Mouse (Mus musculus): ENCODE measurements around the gene Wdr59.

The Wdr59 gene

GRCm38 (mm10) chr8:111492508-111492907, 29.4 kb downstream of the Wdr59 start:
- DNase-seq (ENCODE audit: low read depth) = no peak

- no peak for DNase-seq (ENCODE audit: low read depth)
Observed at GRCm38 (mm10) chr8:111491191-111491590, 30.7 kb downstream of the Wdr59 start.

DNA sequence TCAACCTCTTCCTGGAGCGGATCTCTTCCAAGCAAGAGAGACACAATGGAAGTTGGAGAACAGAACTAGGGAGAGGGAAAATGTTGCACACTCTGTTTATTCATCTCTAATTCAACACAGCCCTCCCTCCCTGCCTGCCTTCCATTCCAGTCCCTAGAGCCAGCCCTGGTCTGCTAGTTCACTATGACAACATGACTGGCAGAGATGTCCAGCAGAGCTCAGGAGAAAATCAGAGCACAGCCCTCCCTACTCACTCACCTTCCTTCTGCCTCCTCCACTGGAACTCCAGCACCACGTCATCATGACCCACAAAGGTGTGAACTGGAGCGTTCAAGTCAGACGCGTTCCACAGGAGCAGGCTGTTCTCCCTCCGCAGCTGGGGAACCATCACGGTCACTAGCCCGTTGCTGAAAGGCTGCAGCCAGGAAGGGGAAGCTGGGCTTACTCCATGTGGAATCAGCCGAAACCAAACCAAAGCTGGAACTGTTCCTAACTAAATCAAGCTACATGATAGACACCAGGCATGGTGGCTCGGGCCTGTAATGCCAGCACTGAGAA, 31.8 kb downstream of the Wdr59 start:
- DNase-seq (ENCODE audit: low read depth) = no peak

DNA sequence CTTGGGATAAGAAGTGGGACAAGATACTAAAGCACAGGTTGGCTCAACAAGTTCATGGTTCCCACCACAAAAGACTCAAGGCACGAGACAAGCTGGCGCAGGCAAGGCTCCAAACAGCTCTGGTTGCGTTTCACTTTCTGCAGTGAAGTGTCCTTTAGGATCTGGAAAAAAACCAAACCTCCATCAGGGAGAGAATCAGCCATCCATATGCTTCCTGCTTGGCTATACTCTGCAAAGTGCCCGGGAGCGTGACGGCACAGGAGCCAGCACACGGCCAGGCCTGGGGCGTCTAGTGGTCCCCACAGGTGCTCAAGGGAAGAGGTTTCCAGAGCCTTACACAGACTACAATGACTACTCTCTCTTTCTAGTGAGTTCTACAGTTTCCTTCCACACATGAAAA, 41.2 kb downstream of the Wdr59 start:
- no peak for DNase-seq (ENCODE audit: low read depth)

DNA sequence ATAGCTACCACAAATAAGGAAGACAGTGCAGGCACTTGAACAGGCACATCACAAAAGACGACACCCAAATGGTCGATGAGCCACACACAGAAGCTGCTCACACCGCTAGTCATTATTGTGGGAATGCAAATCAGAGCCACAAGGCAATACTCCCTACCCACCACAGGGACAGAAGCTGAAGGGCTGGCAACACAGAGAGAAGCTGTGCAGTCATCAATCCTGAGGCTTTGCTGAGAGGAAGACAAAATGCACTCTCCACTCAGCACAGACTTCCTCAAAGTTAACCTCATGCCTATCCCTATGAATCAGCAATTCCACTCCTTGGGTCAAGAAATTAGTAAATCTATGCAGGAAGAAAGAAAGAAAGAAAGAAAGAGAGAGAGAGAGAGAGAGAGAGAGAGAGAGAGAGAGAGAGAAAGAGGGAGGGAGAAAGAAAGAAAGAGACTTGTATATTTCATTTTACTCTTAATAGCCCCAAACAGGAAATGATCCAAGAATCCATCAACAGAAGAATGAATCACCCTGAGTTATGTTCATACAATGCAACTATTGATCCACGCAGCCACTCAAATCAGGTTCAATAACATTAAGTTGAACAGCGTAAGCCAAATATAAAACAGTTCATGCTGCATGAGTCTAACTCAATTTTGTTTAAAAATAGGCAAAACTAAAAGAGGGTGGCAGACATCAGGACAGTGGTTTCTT, 44.0 kb downstream of the Wdr59 start:
- DNase-seq (ENCODE audit: low read depth) = no peak

DNA sequence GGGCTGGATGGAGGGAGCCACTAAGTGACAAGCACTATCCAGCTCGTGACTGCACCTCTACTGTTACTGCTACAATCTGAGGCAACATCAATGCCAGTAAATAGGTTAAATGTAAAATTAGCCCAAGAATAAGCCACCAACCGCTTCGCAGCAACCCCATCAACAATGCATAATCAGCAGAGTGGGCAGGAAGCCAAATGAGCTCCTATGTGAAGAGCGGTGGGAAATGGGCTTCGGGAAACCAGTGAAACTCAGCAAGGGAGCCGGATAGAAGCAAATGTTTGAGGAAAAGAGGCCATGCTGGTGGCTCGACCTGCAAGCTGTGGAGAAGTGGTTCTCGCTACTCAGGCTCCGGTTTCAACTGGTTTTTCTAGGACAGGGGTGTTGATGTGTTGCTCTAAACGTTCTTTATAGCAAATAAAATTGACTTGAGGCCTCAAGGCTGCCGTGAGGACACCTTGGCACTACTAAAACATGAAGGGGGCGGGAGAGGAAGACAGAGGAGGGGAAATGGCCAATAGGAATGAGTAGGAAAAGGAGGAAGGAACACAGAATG, 50.3 kb downstream of the Wdr59 start:
- DNase-seq (ENCODE audit: low read depth) = no peak

DNA sequence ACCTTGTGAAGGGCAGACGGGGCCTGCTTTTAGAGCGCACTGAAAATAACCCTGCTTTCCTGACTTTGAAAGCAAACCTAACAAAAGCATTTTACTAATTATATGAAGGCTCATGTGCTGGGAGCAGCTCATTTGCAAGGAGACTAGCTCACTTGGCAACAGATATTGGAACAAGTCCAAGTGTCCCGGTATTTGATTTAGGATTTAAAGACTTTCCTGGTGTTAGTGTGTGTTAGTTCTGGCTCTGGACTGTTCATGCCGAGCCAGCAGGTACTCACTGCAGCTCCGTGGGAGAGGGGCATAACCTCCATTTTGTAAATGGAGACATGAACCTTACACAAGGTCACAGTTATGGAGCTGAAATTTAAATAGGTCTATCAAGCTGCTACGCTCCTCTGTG, 52.9 kb downstream of the Wdr59 start:
- DNase-seq (ENCODE audit: low read depth) = no peak

DNA sequence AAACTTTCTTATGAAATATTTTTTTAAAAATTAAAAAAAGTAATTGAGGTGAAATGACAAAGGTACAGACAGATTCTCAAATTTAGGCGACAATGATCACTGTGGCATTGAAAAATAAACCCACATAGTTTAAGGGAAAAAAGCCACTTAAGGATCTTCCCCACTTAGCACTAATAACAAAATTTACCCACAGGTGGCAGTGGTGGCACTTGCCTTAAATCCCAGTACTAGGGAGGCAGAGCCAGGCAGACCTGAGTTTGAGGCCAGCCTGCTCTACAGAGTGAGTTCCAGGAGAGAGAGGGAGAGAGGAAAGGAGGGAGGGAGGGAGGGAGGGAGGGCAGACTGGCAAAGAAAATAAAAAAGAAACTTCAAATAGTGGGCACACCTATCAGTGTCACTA, 56.6 kb downstream of the Wdr59 start:
- DNase-seq (ENCODE audit: low read depth) = no peak

DNA sequence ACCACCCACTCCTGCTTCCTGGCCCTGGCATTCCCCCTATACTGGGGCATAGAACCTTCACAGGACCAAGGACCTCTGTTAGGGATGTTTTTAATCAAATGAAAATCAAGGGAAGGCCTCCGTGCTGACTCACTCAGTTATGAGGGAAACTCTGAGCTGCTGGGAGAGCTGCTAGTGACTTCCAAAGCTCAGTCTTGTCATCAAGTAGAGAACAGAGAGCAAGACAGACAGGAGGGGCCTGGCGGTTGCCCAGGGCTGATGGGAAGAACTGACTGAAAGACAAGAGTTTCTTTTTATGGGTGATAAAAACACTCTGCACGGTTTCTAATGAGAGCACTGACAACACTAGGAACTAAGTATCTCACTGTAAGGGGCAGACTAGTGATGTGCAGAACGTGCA, 57.4 kb downstream of the Wdr59 start:
- no peak for DNase-seq (ENCODE audit: low read depth)

DNA sequence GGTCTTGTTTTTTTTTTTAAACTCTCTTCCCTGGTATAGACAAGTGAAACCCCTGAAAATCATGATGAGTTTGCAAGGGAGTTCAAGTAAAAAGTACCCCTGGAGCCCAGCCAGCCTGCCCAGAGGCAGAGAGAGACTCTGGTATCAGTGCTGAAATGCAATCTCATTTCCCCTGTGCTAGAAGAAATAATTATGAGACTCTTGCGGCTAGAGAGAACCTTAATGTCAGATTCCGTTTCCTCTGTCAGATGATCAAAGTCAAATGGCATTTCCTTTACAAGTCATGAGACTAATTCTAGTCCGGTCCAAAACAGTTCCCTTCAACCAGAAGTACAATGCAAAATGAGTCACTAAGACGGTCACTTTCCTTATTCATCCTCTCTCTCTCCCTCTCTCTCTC, 72.2 kb downstream of the Wdr59 start:
- DNase-seq (ENCODE audit: low read depth) = no peak

- no peak for DNase-seq (ENCODE audit: low read depth)
Observed at GRCm38 (mm10) chr8:111445960-111446660, 75.8 kb downstream of the Wdr59 start.

DNA sequence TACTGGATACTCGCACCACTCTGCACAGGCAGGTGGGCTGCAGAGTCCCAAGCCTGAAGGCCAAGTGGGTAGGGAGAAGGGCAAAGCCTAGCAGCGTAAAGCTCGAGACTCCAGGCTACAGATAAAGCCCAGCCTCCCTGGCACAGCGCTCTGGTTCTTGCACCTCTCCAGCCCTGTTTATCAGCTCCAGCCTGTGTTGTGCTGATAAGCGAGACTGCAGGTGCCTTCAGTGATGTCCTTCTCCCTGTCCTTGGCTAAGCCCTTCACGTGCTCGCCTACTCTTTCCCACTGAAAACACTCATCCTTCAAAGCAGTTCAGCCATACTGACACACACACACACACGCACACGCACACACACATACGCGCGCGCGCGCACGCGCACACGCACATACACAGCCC, 76.3 kb downstream of the Wdr59 start:
- DNase-seq (ENCODE audit: low read depth) = no peak

DNA sequence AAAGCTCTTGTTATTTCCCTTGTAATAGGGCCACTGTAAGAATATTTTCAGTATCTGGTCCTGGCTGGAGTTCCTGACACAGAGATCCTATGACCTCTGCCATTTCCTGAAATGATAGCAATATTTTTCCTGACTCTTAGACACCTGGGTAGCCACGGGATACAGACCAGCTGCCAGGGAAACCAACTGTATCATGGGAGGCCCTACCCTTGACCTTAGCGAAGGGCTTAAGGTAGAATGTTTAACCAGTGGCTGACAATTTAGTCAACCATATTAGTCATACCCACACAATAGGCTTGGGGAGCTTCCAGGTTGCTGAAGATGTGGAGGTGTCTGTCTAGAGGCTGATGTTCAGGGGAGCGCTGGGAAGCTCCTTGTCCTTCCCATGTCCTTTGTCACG, 77.6 kb downstream of the Wdr59 start:
- no peak for DNase-seq (ENCODE audit: low read depth)

DNA sequence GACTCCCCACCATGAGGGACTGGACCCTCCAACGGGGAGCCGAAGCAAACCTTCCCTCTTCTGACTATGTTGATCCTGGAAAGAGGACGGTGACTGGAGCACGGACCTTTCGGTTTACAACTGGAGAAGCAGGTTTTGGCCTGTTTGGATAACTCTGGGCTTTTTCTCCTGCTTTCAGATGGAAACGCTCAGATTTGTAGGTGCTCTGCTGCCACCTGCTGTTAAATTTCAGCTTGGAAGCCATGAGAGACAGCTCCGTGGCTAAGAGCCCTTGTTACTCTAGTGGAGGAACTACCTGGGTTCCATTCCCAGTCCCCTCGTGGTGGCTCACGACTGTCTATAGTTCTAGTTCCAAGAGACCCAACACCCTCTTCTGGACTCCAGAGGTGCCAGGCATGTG, 82.7 kb downstream of the Wdr59 start:
- peak; percentile 53 for DNase-seq (ENCODE audit: low read depth)

- no peak for DNase-seq (ENCODE audit: low read depth)
Observed at GRCm38 (mm10) chr8:111435071-111435828, 86.6 kb downstream of the Wdr59 start.

DNA sequence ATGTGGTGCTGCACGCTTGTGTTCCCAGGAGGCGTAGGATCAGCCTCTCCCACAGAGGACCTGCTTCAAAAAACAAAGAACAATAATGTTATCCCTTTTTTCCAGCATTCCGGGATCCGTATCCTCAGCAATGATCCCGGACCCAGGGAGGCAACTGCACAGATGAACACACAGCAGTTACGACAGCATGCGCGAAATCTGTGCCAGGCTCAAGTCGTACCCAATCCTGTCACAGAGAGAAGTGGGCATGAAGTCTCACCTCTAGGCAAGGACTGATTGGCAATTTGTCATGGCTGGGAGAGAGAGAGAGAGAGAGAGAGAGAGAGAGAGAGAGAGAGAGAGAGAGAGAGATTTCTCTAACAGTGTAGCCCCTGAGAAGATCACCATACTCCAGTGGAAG, 97.2 kb downstream of the Wdr59 start:
- DNase-seq (ENCODE audit: low read depth) = no peak

DNA sequence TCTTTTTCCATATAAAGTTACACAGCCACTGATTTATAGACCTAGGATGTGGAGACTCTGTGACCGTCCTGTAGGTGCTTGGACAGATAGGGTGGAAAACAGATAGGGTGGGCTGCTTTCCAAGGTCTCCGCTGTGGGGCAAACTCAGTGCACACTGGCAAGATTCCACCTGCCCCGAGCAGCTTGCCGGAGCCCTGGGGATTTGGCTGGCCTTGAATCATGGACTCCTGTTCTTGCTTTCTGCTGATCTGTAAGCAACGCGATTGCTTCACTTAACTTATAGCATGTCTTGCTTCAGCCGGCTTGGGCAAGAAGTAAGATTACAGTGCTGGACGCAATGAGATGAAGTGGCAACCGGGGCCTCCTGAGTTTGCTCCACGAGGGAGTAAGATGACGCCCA, 97.7 kb downstream of the Wdr59 start:
- DNase-seq (ENCODE audit: low read depth) = no peak

- DNase-seq (ENCODE audit: low read depth) = no peak
Observed at GRCm38 (mm10) chr8:111422614-111423013, 99.3 kb downstream of the Wdr59 start.

- no peak for DNase-seq (ENCODE audit: low read depth)
Observed at GRCm38 (mm10) chr8:111419171-111419570, 102.7 kb downstream of the Wdr59 start.

DNA sequence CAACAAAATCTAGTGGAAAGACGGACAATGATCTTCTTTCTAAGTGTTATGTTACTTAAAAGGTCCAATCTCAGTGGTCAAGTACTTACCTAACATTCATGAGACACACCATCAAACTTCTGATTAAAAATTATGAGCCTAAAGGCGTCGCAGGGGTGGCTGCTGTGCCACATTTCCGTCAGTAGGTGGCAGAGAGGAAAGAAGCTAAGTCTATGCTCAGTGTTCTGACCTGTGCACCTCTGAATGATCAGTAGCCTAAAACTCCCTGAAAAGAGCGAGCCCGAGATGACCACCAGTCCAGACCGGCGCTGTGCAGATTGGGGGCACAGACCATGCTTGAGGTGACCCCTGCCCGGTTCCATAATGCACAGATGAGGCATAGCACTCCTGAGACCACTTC, 103.3 kb downstream of the Wdr59 start:
- DNase-seq (ENCODE audit: low read depth) = no peak

- DNase-seq (ENCODE audit: low read depth) = no peak
Observed at GRCm38 (mm10) chr8:111417222-111417621, 104.7 kb downstream of the Wdr59 start.

- DNase-seq (ENCODE audit: low read depth) = peak; percentile 10
Observed at GRCm38 (mm10) chr8:111403391-111403790, 118.5 kb downstream of the Wdr59 start.
